Mouse (Mus musculus) midbrain, embryonic 16.5 days (tissue): ENCODE measurements around the gene Npat. TPM values are rescaled to one million over a fixed set of nuclear protein-coding genes. Genes with fewer than 3 reads are reported as not detected.

Source experiments
- ATAC-seq: fragments of 200-750 bp; cut with Nextera tagmentation; 2 replicates; pipeline ENCODE4 v1.8.0; 2017; ENCODE audit warnings: moderate TSS enrichment
- H3K27ac ChIP-seq: fragments of 300-500 bp; sonication (generic); 2 replicates; pipeline ENCODE4 v1.5.1; 2014; ENCODE audit warnings: mild to moderate bottlenecking, low read length, mixed read lengths
- H3K27me3 ChIP-seq: fragments of 300-500 bp; sonication (generic); 2 replicates; pipeline ENCODE4 v1.6.1; 2014; ENCODE audit warnings: low read depth, low read length, mixed read lengths; ENCODE audit not compliant: control insufficient read depth, insufficient read depth
- H3K36me3 ChIP-seq: fragments of 300-500 bp; sonication (generic); 2 replicates; pipeline ENCODE4 v1.6.1; 2014; ENCODE audit warnings: mild to moderate bottlenecking, low read length, moderate library complexity, mixed read lengths; ENCODE audit not compliant: control insufficient read depth, insufficient read depth
- H3K4me1 ChIP-seq: fragments of 300-500 bp; sonication (generic); 2 replicates; pipeline ENCODE4 v1.6.1; 2014; ENCODE audit warnings: mild to moderate bottlenecking, low read length, mixed read lengths; ENCODE audit not compliant: control insufficient read depth, insufficient read depth
- H3K4me2 ChIP-seq: fragments of 300-500 bp; sonication (generic); 2 replicates; pipeline ENCODE4 v1.6.1; 2014; ENCODE audit warnings: mild to moderate bottlenecking, low read length, mixed read lengths
- H3K4me3 ChIP-seq: fragments of 300-500 bp; sonication (generic); 2 replicates; pipeline ENCODE4 v1.5.1; 2014; ENCODE audit warnings: low read depth, mild to moderate bottlenecking, low read length, moderate library complexity, mixed read lengths
- H3K9ac ChIP-seq: fragments of 300-500 bp; sonication (generic); 2 replicates; pipeline ENCODE4 v1.6.1; 2014; ENCODE audit warnings: low read depth, low read length, mixed read lengths
- H3K9me3 ChIP-seq: fragments of 300-500 bp; sonication (generic); replicated peaks from 2 replicates; pipeline ENCODE4 v1.6.1; 2014; ENCODE audit warnings: mild to moderate bottlenecking, low read length, mixed read lengths; ENCODE audit not compliant: control insufficient read depth, poor library complexity, severe bottlenecking
- WGBS: fragments of 180-500 bp; shearing (Covaris S2); extraction: QIAGEN DNeasy Blood & Tissue Kit; methylation state at CpG from one replicate; pipeline ENCODE4 v1.1.7; 2014; 5-methylcytosine and 5-hydroxymethylcytosine counted together
- polyA plus RNA-seq: library from polyadenylated mRNA; unstranded; fragments of >200 nt; fragmentation: Nextera tagmentation; extraction: Ambion mirVana; gene quantifications from 2 replicates; pipeline ENCODE4 v1.2.1, GENCODE M21; 2015

Npat gene
- polyA plus RNA-seq, 1 experiment from 2014 or later, result 11.2 TPM

DNA sequence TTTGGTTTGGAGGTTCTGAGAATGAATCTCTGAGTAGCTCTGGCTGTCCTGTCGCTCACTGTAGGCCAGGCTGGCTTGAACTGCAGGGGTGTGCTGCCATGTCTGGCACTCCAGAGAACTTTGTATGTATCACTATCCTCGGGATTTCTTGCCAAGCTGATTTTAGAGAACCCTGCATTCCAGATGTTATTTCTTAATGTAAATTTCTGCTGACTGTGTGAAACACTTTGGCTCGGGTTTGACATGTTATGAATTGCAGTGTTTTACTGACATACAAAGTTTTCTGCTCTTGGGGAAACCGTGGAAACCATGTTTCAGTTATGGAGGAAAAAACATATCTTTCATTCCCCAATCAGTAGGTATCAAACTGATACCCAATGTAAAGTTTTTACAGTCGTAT, 38.9 kb downstream of the Npat start:
- H3K4me3 ChIP-seq, result no peak overlapping the region
- no peak for ATAC-seq
- H3K9ac ChIP-seq, result no peak overlapping the region
- peaks cover 19% of the 10 kb centered on the region for H3K36me3 ChIP-seq
- no peaks in the 10 kb centered on the region for H3K27me3 ChIP-seq
- H3K4me2 ChIP-seq, result no peak overlapping the region
- H3K9me3 ChIP-seq, result no peaks in the 10 kb centered on the region
- H3K4me1 ChIP-seq, result no peaks in the 10 kb centered on the region
- no peak overlapping the region for H3K27ac ChIP-seq
- WGBS, result 95% methylated on average over 5 of the region's 5 CpGs

DNA sequence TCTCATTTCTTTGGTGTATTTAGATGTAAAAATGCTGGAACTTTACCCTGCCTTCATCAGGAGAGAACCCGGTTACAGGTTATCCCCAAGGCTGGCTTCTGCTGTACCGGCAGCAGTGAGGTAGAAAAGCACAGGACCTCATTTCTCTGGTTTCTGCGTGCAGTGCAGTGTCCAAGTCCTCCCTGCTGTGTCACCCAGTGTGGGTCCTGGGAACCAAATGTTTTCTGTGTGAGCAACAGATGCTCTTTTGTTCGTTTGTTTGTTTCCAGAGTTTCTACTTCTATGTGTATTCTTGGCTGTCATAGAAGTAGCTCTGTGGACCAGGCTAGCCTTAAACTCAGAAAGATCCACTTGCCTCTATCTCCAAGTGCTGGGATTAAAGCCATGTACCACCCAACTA, 45.0 kb downstream of the Npat start:
- Histone ChIP-seq H3K4me3 (no peak overlapping the region), H3K9me3 (no peaks in the 10 kb centered on the region), H3K4me1 (no peaks in the 10 kb centered on the region), H3K36me3 (peaks cover 45% of the 10 kb centered on the region), H3K27ac (no peak overlapping the region), H3K27me3 (no peaks in the 10 kb centered on the region), H3K4me2 (no peak overlapping the region), H3K9ac (no peak overlapping the region)
- no peak for ATAC-seq
- WGBS, result 81% methylated on average over 4 of the region's 4 CpGs

DNA sequence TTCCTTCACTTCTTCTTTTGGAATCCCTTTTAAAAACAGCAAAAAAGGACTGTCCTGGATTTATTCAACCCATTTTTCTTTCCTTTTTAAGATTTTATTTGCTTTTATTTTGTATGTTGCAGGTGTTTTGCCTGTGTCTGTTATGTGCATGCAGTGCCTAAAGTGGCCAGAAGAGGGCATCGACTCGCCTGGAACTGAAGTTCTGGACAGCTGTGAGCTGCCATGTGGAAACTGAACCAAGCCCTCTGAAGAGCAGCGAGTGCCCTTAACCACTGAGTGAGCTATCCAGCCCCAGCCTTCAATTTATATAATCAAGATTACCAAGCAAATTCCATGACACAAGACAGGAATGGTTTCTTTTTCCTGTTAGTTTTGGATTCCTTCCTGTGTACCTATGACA, 57.9 kb downstream of the Npat start:
- 7% methylated on average over 3 of the region's 3 CpGs for WGBS
- H3K9ac ChIP-seq, result no peak overlapping the region

GRCm38 (mm10) chr9:53596971-53597600, 60.2 kb downstream of the Npat start:
- no peak for ATAC-seq
- WGBS, result 89% methylated on average over 4 of the region's 4 CpGs

More for the DNA sequence above, 57.9 kb downstream of the Npat start:
- Histone ChIP-seq H3K4me3 (no peak overlapping the region), H3K4me1 (no peaks in the 10 kb centered on the region), H3K9me3 (no peaks in the 10 kb centered on the region), H3K27ac (no peak overlapping the region), H3K36me3 (peaks cover 24% of the 10 kb centered on the region), H3K4me2 (no peak overlapping the region), H3K27me3 (no peaks in the 10 kb centered on the region)
- ATAC-seq, result no peak

DNA sequence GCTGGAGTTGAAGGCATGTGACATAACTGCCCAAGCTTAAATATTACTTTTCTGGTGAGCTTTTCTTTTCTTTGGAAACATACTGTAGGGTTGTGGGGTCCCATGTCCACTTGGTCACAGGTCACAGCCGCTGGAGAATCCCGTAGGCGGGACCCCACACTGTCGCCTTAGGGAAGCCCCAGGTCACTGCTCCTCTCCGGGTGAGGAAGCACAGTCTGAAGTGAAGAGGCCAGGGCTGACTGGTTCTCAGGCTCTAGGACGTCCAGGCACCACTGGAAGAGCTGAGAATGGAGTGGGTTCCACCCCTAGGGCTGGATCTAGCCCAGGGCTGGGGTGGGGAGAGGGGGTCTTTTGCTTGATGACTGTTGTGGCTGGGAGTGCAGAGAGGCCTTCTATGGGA, 61.8 kb downstream of the Npat start:
- WGBS, result 72% methylated on average over 6 of the region's 6 CpGs
- Histone ChIP-seq H3K9me3 (no peaks in the 10 kb centered on the region), H3K4me2 (no peak overlapping the region), H3K27ac (no peak overlapping the region), H3K27me3 (no peaks in the 10 kb centered on the region), H3K4me1 (no peaks in the 10 kb centered on the region), H3K36me3 (peaks cover 11% of the 10 kb centered on the region), H3K4me3 (no peak overlapping the region), H3K9ac (no peak overlapping the region)
- no peak for ATAC-seq

More at GRCm38 (mm10) chr9:53596971-53597600, 60.2 kb downstream of the Npat start:
- no peak overlapping the region for H3K9ac ChIP-seq
- H3K27me3 ChIP-seq, result no peaks in the 10 kb centered on the region
- H3K9me3 ChIP-seq, result no peaks in the 10 kb centered on the region
- peaks cover 12% of the 10 kb centered on the region for H3K36me3 ChIP-seq
- no peak overlapping the region for H3K4me3 ChIP-seq
- H3K27ac ChIP-seq, result no peak overlapping the region
- no peaks in the 10 kb centered on the region for H3K4me1 ChIP-seq
- no peak overlapping the region for H3K4me2 ChIP-seq

DNA sequence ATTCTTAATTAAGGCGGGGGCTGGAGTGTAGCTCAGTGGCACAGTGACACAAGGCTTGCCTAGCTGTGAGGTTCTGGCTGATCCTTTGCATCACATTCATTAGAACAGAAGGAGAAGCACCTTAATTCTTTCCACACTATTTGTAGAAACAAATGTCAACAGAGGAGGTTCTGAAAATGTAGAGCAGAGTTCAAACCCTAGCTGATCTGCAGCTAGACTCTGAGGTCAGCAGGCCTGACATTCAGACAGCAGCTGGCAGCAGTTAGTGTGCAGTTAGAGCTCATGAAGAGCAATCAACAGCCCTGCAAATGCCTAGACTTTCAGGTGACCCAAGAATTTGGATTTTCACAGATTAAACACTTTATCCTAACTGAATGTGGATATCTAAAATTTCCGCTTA, 64.7 kb downstream of the Npat start:
- no peak overlapping the region for H3K4me3 ChIP-seq
- 94% methylated on average over 2 of the region's 2 CpGs for WGBS
- ATAC-seq, result no peak

GRCm38 (mm10) chr9:53603384-53603783, 66.5 kb downstream of the Npat start:
- no peak for ATAC-seq
- Histone ChIP-seq H3K9ac (no peak overlapping the region), H3K4me1 (peaks cover 2% of the 10 kb centered on the region)

More for the DNA sequence above, 64.7 kb downstream of the Npat start:
- Histone ChIP-seq H3K36me3 (peaks cover 4% of the 10 kb centered on the region; the same call in 1 of the 2 replicates), H3K9ac (no peak overlapping the region), H3K4me1 (no peaks in the 10 kb centered on the region), H3K4me2 (no peak overlapping the region), H3K27ac (no peak overlapping the region), H3K9me3 (no peaks in the 10 kb centered on the region), H3K27me3 (no peaks in the 10 kb centered on the region)

GRCm38 (mm10) chr9:53603849-53604248, 67.0 kb downstream of the Npat start:
- ATAC-seq, result no peak
- Histone ChIP-seq H3K4me1 (peaks cover 6% of the 10 kb centered on the region), H3K36me3 (peaks cover 4% of the 10 kb centered on the region; the same call in 1 of the 2 replicates), H3K4me3 (no peak overlapping the region), H3K27me3 (no peaks in the 10 kb centered on the region), H3K9ac (no peak overlapping the region), H3K9me3 (no peaks in the 10 kb centered on the region), H3K27ac (no peak overlapping the region), H3K4me2 (no peak overlapping the region)
- WGBS, result 88% methylated on average over 3 of the region's 3 CpGs

More at GRCm38 (mm10) chr9:53603384-53603783, 66.5 kb downstream of the Npat start:
- no peaks in the 10 kb centered on the region for H3K9me3 ChIP-seq
- no peak overlapping the region for H3K4me3 ChIP-seq
- no peak overlapping the region for H3K27ac ChIP-seq
- H3K4me2 ChIP-seq, result no peak overlapping the region
- WGBS, result 94% methylated on average over 1 of the region's 1 CpGs
- H3K27me3 ChIP-seq, result no peaks in the 10 kb centered on the region
- peaks cover 4% of the 10 kb centered on the region; the same call in 1 of the 2 replicates for H3K36me3 ChIP-seq

DNA sequence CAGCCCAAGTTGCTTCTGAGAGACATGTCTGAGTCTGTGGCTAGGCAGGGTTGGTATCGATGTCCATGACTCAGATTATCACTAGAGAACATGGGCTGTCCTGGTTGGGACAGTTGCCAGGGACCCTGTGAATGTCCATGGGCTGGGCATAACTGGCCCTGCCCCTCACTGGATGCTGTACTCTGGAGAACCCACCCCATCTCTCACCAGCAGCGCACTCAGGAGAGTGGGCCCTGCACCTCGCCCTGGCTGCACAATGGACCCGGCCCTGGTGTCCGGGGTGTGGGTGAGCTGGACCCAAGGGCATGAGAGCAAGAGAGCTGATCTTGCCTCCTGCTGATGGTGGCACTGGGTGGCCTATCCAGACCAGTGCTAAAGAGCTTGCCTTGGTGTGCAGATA, 68.1 kb downstream of the Npat start:
- Histone ChIP-seq H3K9ac (no peak overlapping the region), H3K4me2 (no peak overlapping the region), H3K36me3 (peaks cover 4% of the 10 kb centered on the region; the same call in 1 of the 2 replicates), H3K27me3 (no peaks in the 10 kb centered on the region), H3K9me3 (no peaks in the 10 kb centered on the region), H3K4me1 (peaks cover 12% of the 10 kb centered on the region), H3K4me3 (no peak overlapping the region), H3K27ac (no peak overlapping the region)
- no peak for ATAC-seq
- 90% methylated on average over 5 of the region's 5 CpGs for whole genome bisulfite sequencing
